ENCODE assay signal across 20 mouse cellular contexts in the genomic region with DNA sequence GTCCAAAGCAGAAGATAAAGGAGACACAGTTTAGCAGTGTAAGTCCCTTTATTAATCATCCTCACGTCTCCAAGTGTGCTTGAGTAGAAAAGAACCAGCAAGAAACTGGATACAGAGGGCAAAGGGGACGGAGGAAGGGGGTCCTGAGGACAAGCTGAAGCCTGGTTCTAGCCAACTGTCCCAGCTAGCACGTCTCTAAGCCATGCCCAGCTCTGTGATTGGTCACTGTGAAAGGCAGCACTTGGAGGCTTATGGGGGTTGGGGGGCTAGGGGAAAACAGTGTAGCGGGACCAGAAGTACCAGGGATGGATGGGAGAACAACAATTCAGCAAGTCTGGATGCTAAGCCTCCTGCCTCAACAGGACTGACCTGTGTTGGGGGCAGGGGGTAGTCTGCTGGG.
"Had no signal": no experiment of that assay in that cellular context is flagged by ENCODE, and none has a peak within 500 bp of the region (broad histone marks: within the 10 kb centered on the region; RNA-seq: fewer than 3 reads in every experiment).

No protein-coding gene starts in this region.

- ATAC-seq: midbrain, embryonic 16.5 days had no signal

- H3K4me3 ChIP-seq: liver, embryonic 15.5 days; midbrain, embryonic 10.5 days; midbrain, embryonic 12.5 days; myocyte; neural tube, embryonic 13.5 days; neural tube, embryonic 15.5 days had no signal

- H3K9me3 ChIP-seq: liver, embryonic 15.5 days; midbrain, embryonic 10.5 days; midbrain, embryonic 12.5 days; neural tube, embryonic 13.5 days; neural tube, embryonic 15.5 days had no signal

- H3K4me2 ChIP-seq: liver, embryonic 15.5 days; lung, embryonic 14.5 days; midbrain, embryonic 12.5 days; neural tube, embryonic 13.5 days; neural tube, embryonic 15.5 days had no signal

- DNase-seq: lung, adult 18-20 months; lung, embryonic 14.5 days; lung, postnatal 10 days; lung, postnatal 4 days; midbrain, embryonic 14.5 days; retina, postnatal 1 day; right cerebral cortex, adult 18-20 months; right cerebral cortex, postnatal 25 days; right cerebral cortex, postnatal 4 days; spleen, adult 18-20 months; thymus, adult 18-20 months; thymus, postnatal 14 days; thymus, postnatal 36 days had no signal

- H3K9ac ChIP-seq: liver, embryonic 15.5 days; lung, embryonic 14.5 days; midbrain, embryonic 12.5 days; neural tube, embryonic 13.5 days; neural tube, embryonic 15.5 days had no signal

- H3K27ac ChIP-seq: liver, embryonic 15.5 days; midbrain, embryonic 10.5 days; midbrain, embryonic 12.5 days; neural tube, embryonic 13.5 days; neural tube, embryonic 15.5 days had no signal

- H3K27me3 ChIP-seq: liver, embryonic 15.5 days; midbrain, embryonic 12.5 days; neural tube, embryonic 13.5 days; neural tube, embryonic 15.5 days had no signal
